Mouse (Mus musculus): ENCODE measurements around the gene Scaf4.

GRCm38 (mm10) chr16:90332553-90332952, 48.2 kb upstream of the Scaf4 start:
- TF ChIP-seq CTCF (IDR thresholded peaks at IDR 0.05; ENCODE audit: insufficient read depth, low read length), result no peak
- TF ChIP-seq POLR2A (IDR thresholded peaks at IDR 0.05; ENCODE audit: borderline replicate concordance, extremely low read depth, low read depth, low read length), result no peak
